Mouse (Mus musculus) adrenal gland, adult (tissue): ENCODE data around the gene Chrna9.
"Not testable (repeated sequence)": the region's sequence is repeated elsewhere in the genome, so short reads cannot be mapped to it uniquely, and the experiment has no call there.

Source experiments
- DNase-seq, 2 experiments: peaks; one replicate each; pipeline ENCODE4 v3.0.0; 2022 to 2023; ENCODE audit warnings: low spot score in 1 of 2; ENCODE audit not compliant: inconsistent age in 2 of 2

Gene Chrna9

DNA sequence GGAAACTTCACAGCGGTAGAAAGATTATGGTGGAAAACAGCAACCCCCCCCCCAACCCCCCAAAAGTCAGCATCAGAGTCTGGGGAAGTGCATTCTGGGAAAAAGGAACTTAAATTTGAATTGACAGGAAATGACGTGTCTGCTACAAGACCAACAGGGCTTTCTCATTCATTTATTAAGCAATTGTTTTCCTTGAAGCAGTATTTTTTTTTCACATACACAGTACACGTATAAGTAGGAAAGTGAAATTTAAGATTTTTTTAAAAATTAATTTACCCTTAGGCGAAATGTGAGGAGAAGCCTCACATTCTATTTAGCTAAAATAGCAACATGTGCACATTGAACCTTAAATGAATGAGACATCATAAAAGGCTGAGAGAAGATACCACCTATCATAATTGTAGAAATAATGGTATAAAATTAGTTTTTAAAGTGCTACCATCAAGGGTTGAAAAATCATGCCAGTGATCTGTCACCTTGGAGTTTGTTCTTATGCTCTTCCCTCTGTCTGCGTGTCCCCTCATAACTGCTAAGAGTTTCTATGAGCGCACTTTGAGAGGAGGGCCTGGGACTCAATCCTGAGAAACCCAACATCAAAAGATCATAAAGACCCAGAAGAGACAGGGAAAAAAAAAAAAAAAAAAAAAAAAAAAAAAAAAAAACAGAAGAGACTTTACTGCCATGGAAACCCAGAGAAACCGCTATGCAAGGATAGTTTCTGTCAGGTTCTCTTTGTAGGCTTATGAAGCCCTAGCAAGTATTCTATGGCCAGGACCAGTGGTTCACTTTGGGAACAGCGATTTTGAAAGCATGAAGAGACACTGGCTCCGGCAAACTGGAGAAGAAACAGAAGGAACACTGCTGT is 21.7 kb downstream of the Chrna9 start:
- no peak for DNase-seq

DNA sequence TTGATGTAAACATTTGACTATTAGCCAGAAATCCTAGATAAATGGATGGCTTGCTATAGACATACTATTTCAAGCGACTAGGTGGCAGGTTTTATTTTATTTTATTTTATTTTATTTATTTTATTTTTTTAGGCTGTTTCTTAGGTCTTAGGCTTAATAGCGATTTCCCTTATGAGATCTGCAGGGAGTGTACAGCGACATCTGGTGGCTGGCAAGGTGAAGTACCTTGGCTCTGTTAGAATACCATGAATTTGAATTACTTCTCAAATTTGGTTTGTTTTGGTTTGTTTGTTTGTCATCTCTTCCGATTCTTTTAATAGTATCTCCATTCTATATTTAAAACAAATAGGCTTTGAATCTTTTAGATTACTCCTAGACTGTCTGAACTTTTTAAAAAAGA is 23.9 kb downstream of the Chrna9 start:
- DNase-seq, result peak; percentile 32 to 72

DNA sequence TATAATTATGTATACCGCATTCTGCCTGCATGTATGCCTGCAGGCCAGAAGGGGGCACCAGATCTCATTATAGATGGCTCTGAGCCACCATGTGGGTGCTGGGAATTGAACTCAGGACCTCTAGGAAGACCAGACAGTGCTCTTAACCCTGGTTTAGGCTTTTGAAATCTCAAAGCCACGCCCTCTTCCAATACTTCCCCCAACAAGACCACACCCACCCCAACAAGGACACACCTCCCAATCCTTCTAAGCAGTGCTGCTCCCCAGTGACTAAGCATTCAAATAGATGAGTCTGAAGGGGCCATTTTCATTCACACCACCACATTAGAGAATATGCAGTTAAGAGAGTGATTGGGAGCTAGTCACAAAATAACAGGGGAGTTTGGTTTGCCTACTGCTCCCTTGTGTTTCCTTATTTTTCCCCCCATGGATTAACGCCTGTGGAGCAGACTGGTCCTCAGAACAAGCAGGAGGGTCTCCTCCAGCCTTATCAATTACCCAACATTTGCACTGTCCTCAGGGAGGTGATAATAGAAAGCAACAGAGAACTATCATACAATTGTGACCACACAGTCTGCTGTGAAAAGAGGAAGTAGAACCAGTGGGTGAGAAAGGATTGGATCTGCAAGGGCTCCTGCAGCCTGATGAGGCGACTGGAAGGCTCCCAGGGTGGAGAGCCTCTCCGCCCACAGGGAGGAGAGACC is 25.3 kb downstream of the Chrna9 start:
- no peak for DNase-seq

DNA sequence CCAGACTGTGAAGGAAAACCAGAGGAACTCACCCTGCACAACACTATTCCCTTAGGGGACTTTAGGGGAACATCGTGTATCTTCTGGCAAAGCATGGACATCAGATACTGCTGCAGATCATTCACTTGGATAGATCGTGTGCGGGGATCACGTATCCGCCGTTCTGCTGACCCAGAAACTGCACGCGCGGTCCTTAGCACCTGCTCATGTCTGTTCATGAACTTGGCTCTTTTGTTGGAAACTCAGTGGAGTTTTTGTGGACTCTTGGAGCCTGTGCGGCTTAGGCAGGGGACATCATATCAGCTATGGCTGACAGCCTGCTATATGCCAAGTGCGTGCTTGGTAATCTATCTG is 25.9 kb downstream of the Chrna9 start:
- DNase-seq, result no peak

DNA sequence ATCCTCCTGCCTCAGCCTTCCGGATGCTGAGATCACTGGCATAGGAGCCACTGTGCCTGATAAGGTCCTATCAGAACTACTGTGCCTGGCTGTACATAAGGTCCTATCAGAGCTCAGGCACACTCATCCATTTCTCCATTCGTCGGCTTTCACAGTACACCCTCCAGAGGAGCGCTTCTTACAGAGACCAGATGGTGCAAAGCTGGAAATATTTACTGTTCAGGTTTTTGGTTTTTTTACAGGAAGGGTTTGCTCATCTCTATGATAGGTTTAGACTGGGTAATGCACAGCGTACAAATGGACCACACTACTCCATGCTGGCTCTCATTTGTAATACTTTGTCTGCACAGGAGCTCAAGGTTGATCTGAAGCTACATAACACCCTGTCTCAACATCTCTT is 28.6 kb downstream of the Chrna9 start:
- DNase-seq, result no peak

DNA sequence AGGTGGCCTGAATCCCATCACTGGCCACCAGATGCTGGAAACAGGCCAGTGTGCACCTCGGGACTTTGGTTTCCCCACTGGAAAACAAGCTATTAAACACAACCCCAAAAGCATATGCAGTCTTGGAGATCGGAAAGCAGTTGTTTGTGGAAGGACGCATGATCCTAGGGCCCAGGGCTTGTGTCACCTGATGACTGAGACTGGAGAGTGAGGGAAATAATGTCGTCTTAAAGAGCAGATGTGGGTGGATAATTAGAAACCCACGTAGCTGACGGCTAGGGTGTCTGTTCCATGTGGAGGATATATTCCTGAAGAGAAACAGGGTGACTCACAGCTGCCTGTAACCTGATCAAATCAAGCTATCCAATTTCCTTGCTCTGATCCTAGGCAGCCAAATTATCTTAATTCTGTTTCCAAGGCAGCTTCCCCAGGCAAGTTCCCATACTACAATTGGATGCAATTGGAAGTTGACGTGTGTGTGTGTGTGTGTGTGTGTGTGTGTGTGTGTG is 31.1 kb downstream of the Chrna9 start:
- no peak for DNase-seq

DNA sequence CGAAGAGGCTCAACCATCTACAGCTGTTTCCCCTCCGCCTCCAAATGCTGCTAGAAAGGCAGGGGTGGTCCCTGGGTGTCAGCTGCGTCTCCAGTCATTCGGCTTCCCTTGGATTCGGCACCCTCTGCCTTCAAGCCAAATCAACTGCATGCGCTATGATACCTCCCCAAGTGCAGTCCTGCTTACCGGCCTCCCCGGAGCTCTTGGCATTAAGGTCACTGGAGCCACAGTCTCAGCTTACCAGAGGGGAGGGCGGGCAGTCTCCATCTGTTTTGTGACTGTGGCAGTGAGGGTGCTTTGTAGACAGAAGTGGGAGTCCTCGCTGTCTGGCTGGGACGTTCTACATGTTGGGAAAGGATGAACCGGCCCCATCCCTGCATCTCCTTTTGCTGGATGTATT is 32.4 kb downstream of the Chrna9 start:
- no peak for DNase-seq

DNA sequence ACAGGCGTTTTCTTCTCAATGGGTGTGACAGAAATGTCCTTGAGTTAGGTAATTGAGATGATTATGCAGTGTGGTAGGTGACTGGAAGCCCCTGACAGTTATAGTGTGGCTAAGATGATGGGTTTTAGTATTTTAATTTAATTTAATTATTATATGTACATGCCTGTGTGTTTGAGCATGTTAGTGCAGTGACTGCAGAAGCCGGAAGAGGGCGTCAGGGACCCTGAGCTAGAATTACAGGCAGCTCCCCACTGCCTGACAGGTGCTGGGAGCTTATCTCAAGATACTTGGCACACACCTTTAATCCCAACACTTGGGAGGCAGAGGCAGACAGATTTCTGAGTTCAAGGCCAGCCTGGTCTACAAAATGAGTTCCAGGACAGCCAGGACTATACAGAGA is 33.3 kb downstream of the Chrna9 start:
- DNase-seq, result no peak

DNA sequence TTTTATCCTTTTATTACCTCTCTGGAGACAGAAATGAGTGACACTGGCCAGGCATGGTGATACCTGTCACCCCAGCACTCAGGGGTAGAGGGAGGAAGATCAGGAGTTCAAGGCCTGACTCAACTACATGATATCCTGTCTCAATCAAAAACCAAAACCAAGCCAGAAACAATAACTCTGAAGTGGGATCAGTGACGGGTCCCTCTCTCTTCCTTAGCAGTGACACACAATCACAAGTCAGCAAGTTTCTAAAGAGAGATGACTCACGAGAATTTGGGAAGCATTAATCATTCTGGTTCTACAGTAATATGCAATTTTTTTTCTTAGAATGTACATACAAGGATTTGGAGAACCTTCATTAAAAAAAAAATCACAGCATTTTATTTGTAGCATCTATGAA is 38.5 kb downstream of the Chrna9 start:
- DNase-seq, result peak in 1 of 2 experiments; percentile 54

DNA sequence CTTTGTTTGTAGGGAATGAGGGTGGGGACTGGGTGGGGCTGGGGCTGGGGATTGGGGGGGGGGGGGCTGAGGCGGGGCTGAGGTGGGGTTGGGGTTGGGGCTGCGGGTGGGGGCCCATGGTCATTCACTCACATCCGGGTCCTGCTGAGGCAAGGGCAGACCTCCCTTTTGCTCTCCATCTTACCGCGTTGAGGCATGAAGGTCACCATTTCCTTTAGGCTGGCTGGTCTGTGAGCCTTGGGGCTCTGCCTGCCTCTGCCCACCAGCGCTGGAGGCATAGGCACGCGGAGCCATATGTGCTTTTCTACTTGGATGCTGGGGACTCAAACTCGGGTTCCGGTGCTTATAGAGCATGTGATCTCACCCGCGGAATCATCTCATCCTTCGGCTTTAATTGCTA is 41.0 kb downstream of the Chrna9 start:
- no peak for DNase-seq

DNA sequence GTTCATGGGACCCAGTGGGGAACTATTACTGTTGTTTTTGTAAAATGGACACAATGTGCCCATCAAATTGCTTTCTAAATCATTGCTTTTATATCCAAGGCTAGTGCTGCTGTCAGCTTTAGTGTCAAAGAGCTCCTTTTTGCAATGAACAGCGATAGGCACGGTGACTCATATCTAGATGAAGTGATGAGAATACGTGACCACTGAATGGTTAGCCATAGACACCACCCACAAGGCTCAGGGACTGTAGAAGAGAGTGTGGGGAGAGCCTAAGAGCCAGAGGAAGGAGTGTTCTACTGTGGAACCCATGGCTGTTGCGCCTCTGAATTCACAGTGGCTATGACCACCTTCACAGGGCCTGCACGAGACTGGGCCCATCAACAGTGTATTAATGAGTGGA is 51.7 kb downstream of the Chrna9 start:
- DNase-seq, result no peak

DNA sequence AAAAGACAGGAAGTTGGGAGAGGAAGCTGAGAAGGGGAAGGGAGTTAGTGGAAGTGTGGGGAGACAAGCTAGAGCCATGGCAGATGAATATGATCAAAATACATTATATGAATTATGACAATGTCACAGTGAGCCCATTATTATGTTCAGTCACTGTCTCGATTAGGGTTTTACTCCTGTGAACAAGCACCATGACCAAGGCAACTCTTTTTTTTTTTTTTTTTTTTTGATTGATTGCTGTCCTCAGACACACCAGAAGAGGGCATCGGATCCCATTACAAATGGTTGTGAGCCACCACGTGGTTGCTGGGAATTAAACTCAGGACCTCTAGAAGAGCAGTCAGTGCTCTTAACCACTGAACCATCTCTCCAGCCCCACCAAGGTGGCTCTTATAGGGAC is 52.3 kb downstream of the Chrna9 start:
- DNase-seq, result not testable (repeated sequence)

DNA sequence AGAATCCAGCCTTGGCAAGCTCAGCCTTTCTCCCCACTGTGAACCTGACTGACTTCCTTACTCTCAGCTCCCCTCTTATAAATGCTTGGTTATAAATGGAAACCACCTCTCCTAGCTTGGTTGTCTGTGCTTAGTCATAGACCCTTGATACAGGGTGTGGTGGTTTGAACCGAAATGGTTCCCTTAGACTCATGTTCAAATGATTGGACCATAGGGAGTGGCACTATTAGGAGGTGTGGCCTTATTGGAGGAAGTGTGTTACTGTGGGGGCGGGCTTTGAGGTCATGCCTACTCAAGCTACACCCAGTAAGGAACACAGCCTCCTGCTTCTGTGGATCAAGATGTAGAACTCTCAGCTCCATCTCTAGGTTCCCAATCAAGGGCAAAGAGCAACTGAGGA is 56.5 kb downstream of the Chrna9 start:
- no peak for DNase-seq

DNA sequence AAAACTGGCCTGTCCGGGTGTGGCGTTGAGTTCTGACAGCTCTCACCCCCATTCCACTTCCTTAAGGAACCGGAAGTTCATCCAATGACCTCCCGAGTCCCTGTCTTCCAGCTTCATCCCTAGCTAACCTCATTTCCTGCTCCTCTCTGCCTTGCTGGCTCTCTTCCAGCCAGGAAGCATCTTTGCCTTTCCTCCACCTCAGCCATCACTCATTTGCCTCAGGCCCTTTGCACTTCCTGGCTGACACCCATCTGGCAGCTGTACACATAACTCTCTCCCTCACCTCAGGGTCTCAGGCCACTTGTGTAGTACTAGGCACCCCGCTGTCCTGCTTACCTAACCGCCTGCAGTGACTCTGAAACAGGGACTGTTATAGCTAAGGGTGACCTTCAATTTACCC is 59.9 kb downstream of the Chrna9 start:
- peak; percentile 36 to 71 for DNase-seq

DNA sequence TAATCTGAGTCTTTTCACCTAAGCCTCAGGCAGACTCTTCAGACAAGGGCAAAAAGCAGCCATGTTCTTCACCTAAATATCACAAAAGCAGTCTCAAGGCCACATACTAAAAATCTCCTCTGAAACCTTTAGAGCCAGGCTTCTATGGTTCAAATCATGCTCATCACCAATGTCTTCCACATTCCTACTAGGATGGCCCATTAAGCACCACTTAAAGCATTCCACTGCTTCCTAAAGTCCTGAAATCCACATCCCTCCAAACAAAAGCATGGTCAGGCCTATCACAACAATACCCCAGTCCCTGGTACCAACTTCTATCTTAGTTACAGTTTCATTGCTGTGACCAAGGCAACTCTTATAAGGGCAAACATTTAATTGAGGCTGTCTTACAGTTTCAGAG is 63.1 kb downstream of the Chrna9 start:
- no peak for DNase-seq

DNA sequence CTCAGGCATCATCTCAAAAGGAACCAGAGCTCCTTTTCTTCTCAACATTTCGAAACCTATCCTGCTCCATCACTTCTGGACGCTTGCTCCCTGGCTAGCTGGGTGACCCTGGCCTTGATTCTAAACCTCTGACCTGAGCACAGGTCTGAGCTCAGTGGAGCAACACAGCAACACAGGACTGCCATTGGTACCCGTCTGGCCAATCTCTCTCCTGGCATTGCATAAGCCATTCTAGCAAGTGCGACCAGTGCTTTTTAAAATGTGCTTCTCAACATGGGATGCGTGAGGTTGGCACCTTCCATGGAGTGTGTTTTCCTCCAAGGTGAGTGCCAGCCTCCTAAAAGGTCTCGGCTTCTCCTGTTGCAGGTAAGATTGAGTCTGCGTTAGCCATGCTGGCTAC is 64.4 kb downstream of the Chrna9 start:
- no peak for DNase-seq

DNA sequence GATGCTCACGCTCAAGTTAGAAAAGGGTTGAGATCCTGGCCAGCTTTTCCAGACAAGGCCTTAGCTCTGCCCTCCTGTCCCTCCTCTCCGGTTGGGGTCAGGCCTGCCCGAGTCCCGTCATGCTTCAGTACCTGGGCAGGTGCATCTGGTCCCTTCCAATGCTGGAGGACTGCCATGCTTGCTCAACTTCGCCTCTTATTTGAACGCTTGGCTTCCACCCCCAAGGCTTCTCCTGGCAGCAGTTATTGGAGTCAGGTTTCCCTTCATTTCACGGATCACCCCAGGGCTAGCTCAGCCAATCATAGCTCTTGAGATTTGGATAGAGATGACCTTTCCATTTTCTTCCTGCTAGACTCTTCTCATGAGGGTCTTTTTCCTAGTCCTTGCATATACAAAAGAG is 65.4 kb downstream of the Chrna9 start:
- DNase-seq, result no peak

DNA sequence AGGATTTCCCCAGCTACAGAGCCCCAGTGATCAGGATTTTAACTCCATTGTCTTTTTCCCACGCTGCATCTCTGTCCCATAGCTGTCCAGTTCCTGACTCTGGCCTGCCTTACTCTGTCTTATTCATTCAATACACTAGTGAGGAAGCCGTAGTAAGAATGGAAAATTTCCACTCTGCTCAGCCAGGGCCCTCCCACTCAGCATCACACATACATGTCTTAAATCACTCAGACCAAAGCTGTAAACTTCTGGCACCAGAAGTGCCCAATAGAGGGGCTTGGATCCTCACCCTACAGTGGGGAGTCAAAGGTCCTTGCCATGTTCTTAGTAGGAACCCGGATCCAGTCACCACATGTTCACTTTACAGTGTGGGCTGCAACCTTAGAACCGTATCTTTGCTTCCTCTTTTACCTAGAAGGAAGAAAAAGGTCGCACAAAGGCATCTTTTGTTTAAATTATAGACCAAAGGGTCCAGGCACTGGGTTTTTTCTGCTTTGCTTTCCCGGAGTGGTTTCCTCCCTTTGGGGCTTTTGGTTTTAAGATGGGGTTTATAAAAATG is 65.9 kb downstream of the Chrna9 start:
- no peak for DNase-seq

DNA sequence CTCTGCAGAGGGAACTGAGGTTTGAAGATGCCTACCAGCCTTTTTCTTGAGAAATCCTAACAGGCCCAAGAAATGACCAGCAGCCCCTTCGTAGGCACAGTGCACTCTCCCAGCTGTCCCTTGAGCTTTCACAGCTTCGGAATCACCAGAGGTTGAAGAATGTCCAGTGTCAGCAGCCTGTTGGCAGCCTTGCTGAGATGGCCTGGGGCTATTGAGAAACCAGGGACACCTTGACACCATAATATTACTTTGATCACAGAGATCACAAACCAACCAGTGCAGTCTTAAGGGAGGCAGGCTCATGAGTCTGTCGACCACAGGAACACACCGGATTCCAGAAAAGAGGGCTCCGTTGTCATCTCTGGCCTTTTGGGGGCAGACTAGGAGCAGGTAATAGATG is 66.5 kb downstream of the Chrna9 start:
- no peak for DNase-seq

DNA sequence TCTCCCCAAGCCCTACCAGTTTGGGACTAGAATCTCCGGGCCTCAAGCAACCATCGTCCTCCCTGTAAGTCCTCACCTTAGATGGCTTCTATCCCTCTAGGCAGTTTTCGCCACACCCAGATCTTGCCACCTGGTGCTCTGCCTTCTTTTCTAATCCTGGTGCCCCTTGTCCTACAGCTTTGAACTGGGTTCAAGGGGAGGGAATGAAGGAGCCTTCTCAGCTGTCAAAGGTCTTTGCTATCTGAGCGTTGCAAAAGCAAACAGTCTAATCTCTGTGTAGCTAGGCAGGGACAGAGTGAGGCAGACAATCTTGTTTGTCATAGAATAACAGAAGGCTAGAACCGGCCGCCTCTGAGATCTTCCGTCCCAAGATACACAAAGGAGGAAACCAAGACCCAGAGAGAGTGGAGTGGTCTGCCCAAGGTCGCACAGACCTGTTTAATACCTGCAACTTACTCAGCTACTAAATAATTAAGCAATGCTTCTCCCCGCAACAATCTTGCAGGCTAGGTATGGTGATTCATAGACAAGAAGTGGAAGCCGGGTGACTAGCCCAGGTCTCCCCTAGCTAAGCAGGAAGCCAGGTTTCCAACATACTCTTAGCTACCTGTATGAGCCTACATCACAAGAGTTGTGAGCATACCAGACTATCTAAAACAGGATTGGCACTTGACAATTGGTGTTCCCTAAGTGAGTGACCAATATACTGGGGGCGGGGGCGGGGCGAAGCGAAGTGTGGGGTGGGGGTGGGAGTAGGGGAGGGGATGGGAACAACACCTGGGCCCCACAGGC is 69.6 kb downstream of the Chrna9 start, which contains the start of gene 9130230L23Rik:
Gene 9130230L23Rik (minus strand): TSS at position 152 of the 792 bp plus-strand sequence.
- no peak for DNase-seq

DNA sequence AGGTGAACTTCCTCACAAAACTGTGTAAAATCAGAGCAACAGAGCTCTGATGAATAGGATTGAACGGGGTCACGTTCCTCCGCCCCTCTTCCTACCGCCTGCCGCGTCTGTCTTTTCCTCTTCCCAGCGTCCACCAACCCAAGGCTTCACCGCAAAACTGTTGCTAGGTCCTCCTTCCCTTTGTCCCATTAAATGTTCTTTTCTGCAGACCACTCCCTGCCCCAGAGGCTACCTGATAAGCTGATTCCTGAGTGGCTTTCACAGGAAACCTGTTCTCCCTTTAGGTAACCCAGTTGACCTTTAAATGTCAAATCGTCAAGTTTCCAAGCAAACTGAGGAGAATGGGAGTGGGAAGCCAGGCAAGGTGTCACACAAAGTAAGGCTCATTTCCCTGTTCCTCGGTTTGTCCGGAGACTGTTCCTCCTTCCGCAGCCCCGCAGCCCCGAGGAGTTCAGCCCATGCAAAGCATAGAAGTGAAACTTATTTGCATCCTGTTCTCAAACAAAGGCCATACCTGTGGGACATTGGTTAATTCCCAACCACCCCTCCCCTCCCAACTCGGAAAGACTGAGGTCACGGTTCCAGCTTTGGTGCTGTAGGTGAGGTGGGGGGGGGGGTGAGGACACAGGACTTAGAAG is 70.4 kb downstream of the Chrna9 start:
- DNase-seq, result no peak
